Mouse (Mus musculus): ENCODE data around the gene Cdhr3. TPM values are rescaled to one million over a fixed set of nuclear protein-coding genes. Genes with fewer than 3 reads are reported as not detected.

The Cdhr3 gene
- polyA plus RNA-seq, 1 experiment from 2014 or later, result not detected

- peaks cover 29% of the 10 kb centered on the region for H3K4me1 ChIP-seq
- no peak overlapping the region for H3K27ac ChIP-seq
- H3K9ac ChIP-seq, result no peak overlapping the region
- ATAC-seq (ENCODE audit: insufficient number of reproducible peaks, insufficient read depth, low FRiP score, low TSS enrichment, low read depth), result no peak
- no peak overlapping the region for H3K4me2 ChIP-seq
- H3K4me3 ChIP-seq, result no peak overlapping the region
- no peaks in the 10 kb centered on the region for H3K27me3 ChIP-seq
- H3K36me3 ChIP-seq, result no peaks in the 10 kb centered on the region
- H3K9me3 ChIP-seq, result no peaks in the 10 kb centered on the region
Observed at GRCm38 (mm10) chr12:33109531-33109930, 16.9 kb upstream of the Cdhr3 start.

- 85% methylated on average over 10 of the region's 10 CpGs for WGBS
- Histone ChIP-seq H3K4me2 (no peak overlapping the region), H3K27me3 (no peaks in the 10 kb centered on the region), H3K36me3 (no peaks in the 10 kb centered on the region), H3K9me3 (no peaks in the 10 kb centered on the region), H3K4me3 (no peak overlapping the region), H3K27ac (no peak overlapping the region), H3K4me1 (peaks cover 28% of the 10 kb centered on the region), H3K9ac (no peak overlapping the region)
- no peak for ATAC-seq (ENCODE audit: insufficient number of reproducible peaks, insufficient read depth, low FRiP score, low TSS enrichment, low read depth)
Observed at GRCm38 (mm10) chr12:33106438-33107167, 13.9 kb upstream of the Cdhr3 start.

- ATAC-seq (ENCODE audit: insufficient number of reproducible peaks, insufficient read depth, low FRiP score, low TSS enrichment, low read depth), result no peak
- Histone ChIP-seq H3K4me1 (peaks cover 24% of the 10 kb centered on the region), H3K4me2 (no peak overlapping the region), H3K9ac (no peak overlapping the region), H3K4me3 (no peak overlapping the region), H3K9me3 (no peaks in the 10 kb centered on the region), H3K27ac (no peak overlapping the region), H3K27me3 (no peaks in the 10 kb centered on the region), H3K36me3 (no peaks in the 10 kb centered on the region)
- WGBS, result 76% methylated on average over 4 of the region's 4 CpGs
Observed at GRCm38 (mm10) chr12:33105724-33106123, 13.0 kb upstream of the Cdhr3 start.

GRCm38 (mm10) chr12:33102342-33103115 is 9.9 kb upstream of the Cdhr3 start:
- no peaks in the 10 kb centered on the region for H3K27me3 ChIP-seq
- H3K4me2 ChIP-seq, result no peak overlapping the region
- 49% methylated on average over 15 of the region's 15 CpGs for WGBS
- H3K4me3 ChIP-seq, result no peak overlapping the region
- H3K27ac ChIP-seq, result 0 out of 2 replicates have a peak overlapping the region, but pooled peaks have one; percentile 44
- H3K9ac ChIP-seq, result no peak overlapping the region
- ATAC-seq (ENCODE audit: insufficient number of reproducible peaks, insufficient read depth, low FRiP score, low TSS enrichment, low read depth), result no peak
- no peaks in the 10 kb centered on the region for H3K36me3 ChIP-seq
- peaks cover 15% of the 10 kb centered on the region for H3K4me1 ChIP-seq
- H3K9me3 ChIP-seq, result no peaks in the 10 kb centered on the region

- Histone ChIP-seq H3K4me1 (peaks cover 15% of the 10 kb centered on the region), H3K9me3 (no peaks in the 10 kb centered on the region), H3K27me3 (no peaks in the 10 kb centered on the region), H3K27ac (0 out of 2 replicates have a peak overlapping the region, but pooled peaks have one; percentile 28), H3K4me2 (no peak overlapping the region), H3K4me3 (no peak overlapping the region), H3K9ac (no peak overlapping the region), H3K36me3 (no peaks in the 10 kb centered on the region)
- 58% methylated on average over 8 of the region's 8 CpGs for WGBS
- ATAC-seq (ENCODE audit: insufficient number of reproducible peaks, insufficient read depth, low FRiP score, low TSS enrichment, low read depth), result no peak
Observed at GRCm38 (mm10) chr12:33101627-33102026, 9.0 kb upstream of the Cdhr3 start.

GRCm38 (mm10) chr12:33096017-33096416 is 3.3 kb upstream of the Cdhr3 start:
- no peak overlapping the region for H3K27ac ChIP-seq
- H3K4me1 ChIP-seq, result no peaks in the 10 kb centered on the region
- no peak for ATAC-seq (ENCODE audit: insufficient number of reproducible peaks, insufficient read depth, low FRiP score, low TSS enrichment, low read depth)
- WGBS, result 64% methylated on average over 3 of the region's 3 CpGs
- H3K27me3 ChIP-seq, result no peaks in the 10 kb centered on the region
- no peak overlapping the region for H3K9ac ChIP-seq
- no peak overlapping the region for H3K4me2 ChIP-seq
- H3K36me3 ChIP-seq, result no peaks in the 10 kb centered on the region
- H3K4me3 ChIP-seq, result no peak overlapping the region
- no peaks in the 10 kb centered on the region for H3K9me3 ChIP-seq

GRCm38 (mm10) chr12:33092196-33092595 is 479 bp downstream of the Cdhr3 start:
- no peak for ATAC-seq (ENCODE audit: insufficient number of reproducible peaks, insufficient read depth, low FRiP score, low TSS enrichment, low read depth)
- 74% methylated on average over 2 of the region's 2 CpGs for WGBS
- Histone ChIP-seq H3K27ac (no peak overlapping the region), H3K4me2 (no peak overlapping the region), H3K27me3 (no peaks in the 10 kb centered on the region), H3K36me3 (no peaks in the 10 kb centered on the region), H3K4me3 (no peak overlapping the region), H3K9ac (no peak overlapping the region), H3K4me1 (no peaks in the 10 kb centered on the region), H3K9me3 (no peaks in the 10 kb centered on the region)

GRCm38 (mm10) chr12:33086151-33086550 is 6.5 kb downstream of the Cdhr3 start:
- Histone ChIP-seq H3K4me3 (no peak overlapping the region), H3K27ac (no peak overlapping the region), H3K9ac (no peak overlapping the region), H3K36me3 (no peaks in the 10 kb centered on the region), H3K4me1 (no peaks in the 10 kb centered on the region), H3K27me3 (peaks cover 8% of the 10 kb centered on the region), H3K4me2 (no peak overlapping the region), H3K9me3 (no peaks in the 10 kb centered on the region)
- ATAC-seq (ENCODE audit: insufficient number of reproducible peaks, insufficient read depth, low FRiP score, low TSS enrichment, low read depth), result no peak
- 30% methylated on average over 5 of the region's 5 CpGs for WGBS

GRCm38 (mm10) chr12:33084683-33085082 is 8.0 kb downstream of the Cdhr3 start:
- H3K9me3 ChIP-seq, result no peaks in the 10 kb centered on the region
- no peak overlapping the region for H3K27ac ChIP-seq
- H3K4me2 ChIP-seq, result no peak overlapping the region
- ATAC-seq (ENCODE audit: insufficient number of reproducible peaks, insufficient read depth, low FRiP score, low TSS enrichment, low read depth), result no peak
- 35% methylated on average over 2 of the region's 2 CpGs for WGBS
- H3K4me1 ChIP-seq, result no peaks in the 10 kb centered on the region
- no peaks in the 10 kb centered on the region for H3K36me3 ChIP-seq
- no peak overlapping the region for H3K4me3 ChIP-seq
- peaks cover 12% of the 10 kb centered on the region for H3K27me3 ChIP-seq
- no peak overlapping the region for H3K9ac ChIP-seq

GRCm38 (mm10) chr12:33083362-33083761 is 9.3 kb downstream of the Cdhr3 start:
- no peaks in the 10 kb centered on the region for H3K36me3 ChIP-seq
- no peaks in the 10 kb centered on the region for H3K9me3 ChIP-seq
- ATAC-seq (ENCODE audit: insufficient number of reproducible peaks, insufficient read depth, low FRiP score, low TSS enrichment, low read depth), result no peak
- H3K9ac ChIP-seq, result no peak overlapping the region
- WGBS, result 48% methylated on average over 5 of the region's 5 CpGs
- H3K27ac ChIP-seq, result no peak overlapping the region
- H3K4me2 ChIP-seq, result no peak overlapping the region
- no peak overlapping the region for H3K4me3 ChIP-seq
- peaks cover 15% of the 10 kb centered on the region for H3K27me3 ChIP-seq
- no peaks in the 10 kb centered on the region for H3K4me1 ChIP-seq

- peaks cover 7% of the 10 kb centered on the region for H3K4me1 ChIP-seq
- no peak for ATAC-seq (ENCODE audit: insufficient number of reproducible peaks, insufficient read depth, low FRiP score, low TSS enrichment, low read depth)
- peaks cover 8% of the 10 kb centered on the region for H3K27me3 ChIP-seq
- 0 out of 2 replicates have a peak, but pooled peaks cover 5% of the 10 kb centered on the region for H3K9me3 ChIP-seq
- H3K36me3 ChIP-seq, result no peaks in the 10 kb centered on the region
- H3K4me2 ChIP-seq, result no peak overlapping the region
- no peak overlapping the region for H3K27ac ChIP-seq
- H3K9ac ChIP-seq, result no peak overlapping the region
- H3K4me3 ChIP-seq, result no peak overlapping the region
- 64% methylated on average over 3 of the region's 3 CpGs for WGBS
Observed at GRCm38 (mm10) chr12:33076309-33076708, 16.4 kb downstream of the Cdhr3 start.
